Mouse (Mus musculus) cortical plate, adult 2 months (tissue): ENCODE results near the gene Polr2h.

Experiments
- CTCF ChIP-seq: fragments of 200-500 bp; IDR thresholded peaks from 2 replicates; pipeline ENCODE4 v1.5.1; 2011; ENCODE audit warnings: mild to moderate bottlenecking, control low read depth, low read length; ENCODE audit not compliant: insufficient read depth; ENCODE audit errors: extremely low read depth
- POLR2A ChIP-seq: fragments of 200-500 bp; IDR thresholded peaks from 2 replicates; pipeline ENCODE4 v1.6.1; 2011; ENCODE audit warnings: mild to moderate bottlenecking, low read length, control low read depth; ENCODE audit not compliant: insufficient read depth; ENCODE audit errors: extremely low read depth

GRCm38 (mm10) chr16:20715976-20716840 is 1.3 kb upstream of the Polr2h start:
- TF ChIP-seq POLR2A: peak; percentile 43; the same call in 1 of the 2 replicates
- no peak for TF ChIP-seq CTCF
